Mouse (Mus musculus) erythroblast, embryonic 14.5 days (primary cell): ENCODE results near the gene Cdk6. TPM values are rescaled to one million over a fixed set of nuclear protein-coding genes. Genes with fewer than 3 reads are reported as not detected.

Source experiments
- H3K27me3 ChIP-seq: 2 replicates; pipeline ENCODE4 v1.6.1; 2012; ENCODE audit warnings: inconsistent platforms; ENCODE audit not compliant: control insufficient read depth
- H3K36me3 ChIP-seq: 2 replicates; pipeline ENCODE4 v1.6.1; 2012; ENCODE audit warnings: mild to moderate bottlenecking, inconsistent platforms; ENCODE audit not compliant: control insufficient read depth
- H3K4me1 ChIP-seq: 2 replicates; pipeline ENCODE4 v1.6.1; 2012; ENCODE audit warnings: inconsistent platforms; ENCODE audit not compliant: control insufficient read depth
- H3K4me3 ChIP-seq: replicated peaks from 2 replicates; pipeline ENCODE3; 2012; ENCODE audit warnings: moderate library complexity, mild to moderate bottlenecking, inconsistent platforms
- H3K9me3 ChIP-seq: 2 replicates; pipeline ENCODE4 v1.6.1; 2012; ENCODE audit warnings: low read length, inconsistent platforms, mixed read lengths; ENCODE audit not compliant: control insufficient read depth
- GATA1 ChIP-seq: IDR thresholded peaks from 2 replicates; pipeline ENCODE4 v1.6.1; 2012; ENCODE audit warnings: low read length, inconsistent platforms, mixed read lengths
- TAL1 ChIP-seq: IDR thresholded peaks from 3 replicates; pipeline ENCODE4 v1.6.1; 2012; ENCODE audit warnings: low read length, inconsistent platforms, mixed read lengths
- polyA plus RNA-seq: library from polyadenylated mRNA; stranded (reverse); fragments of >175 nt; gene quantifications from 2 replicates; pipeline ENCODE4 v1.2.3, GENCODE M21; 2012

Gene Cdk6
- polyA plus RNA-seq, 1 experiment: 0.03 TPM

DNA sequence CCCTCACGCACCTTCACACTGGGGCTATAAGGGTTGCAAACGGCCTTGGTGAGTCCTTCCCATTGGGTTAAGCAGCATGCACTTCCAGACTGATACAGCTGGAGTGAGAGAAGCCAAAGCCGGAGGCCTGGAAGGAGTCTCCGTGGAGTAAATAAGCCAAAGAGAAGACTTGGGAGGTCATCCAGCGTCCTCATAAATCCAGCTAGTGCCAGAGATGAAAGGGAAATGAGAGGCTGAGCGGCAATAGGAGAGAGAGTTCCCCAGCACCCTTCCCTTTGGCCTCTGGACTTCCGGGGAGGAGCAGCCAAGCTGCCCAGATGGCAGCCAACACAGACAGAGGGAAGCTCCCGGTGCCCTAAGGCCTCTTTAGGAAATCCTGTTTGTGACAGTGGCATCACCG, 149.8 kb downstream of the Cdk6 start:
- no peak overlapping the region for H3K4me3 ChIP-seq

DNA sequence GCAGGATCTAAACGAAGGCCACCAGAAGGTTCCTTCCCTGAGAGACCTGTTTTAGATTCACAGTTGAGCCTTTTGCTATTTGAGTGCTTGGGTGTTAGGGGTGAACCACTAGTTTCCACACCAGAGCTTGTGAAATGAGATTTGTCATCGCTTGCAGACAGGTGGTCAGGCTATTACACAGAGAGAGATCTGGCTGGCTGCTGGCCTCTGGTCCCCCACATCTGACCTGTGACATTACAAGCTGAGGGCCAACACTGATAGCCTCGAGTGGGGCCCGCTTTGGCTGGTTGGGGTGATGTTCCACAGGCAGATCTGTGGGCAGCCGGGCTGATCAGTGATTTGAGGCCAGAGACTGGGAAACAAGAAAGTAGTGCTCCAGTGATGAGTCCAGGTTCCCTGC, 150.6 kb downstream of the Cdk6 start:
- Histone ChIP-seq H3K27me3 (no peaks in the 10 kb centered on the region), H3K4me3 (no peak overlapping the region), H3K36me3 (no peaks in the 10 kb centered on the region; the same call in 1 of the 2 replicates), H3K9me3 (no peaks in the 10 kb centered on the region), H3K4me1 (no peaks in the 10 kb centered on the region; the same call in 1 of the 2 replicates)
- TF ChIP-seq TAL1 (no peak), GATA1 (no peak)

More for the DNA sequence above, 149.8 kb downstream of the Cdk6 start:
- TF ChIP-seq GATA1: no peak
- no peak for TF ChIP-seq TAL1
- Histone ChIP-seq H3K9me3 (no peaks in the 10 kb centered on the region), H3K27me3 (no peaks in the 10 kb centered on the region), H3K36me3 (no peaks in the 10 kb centered on the region; the same call in 1 of the 2 replicates), H3K4me1 (no peaks in the 10 kb centered on the region; the same call in 1 of the 2 replicates)

- H3K36me3 ChIP-seq: no peaks in the 10 kb centered on the region; the same call in 1 of the 2 replicates
- H3K4me1 ChIP-seq: peaks cover 2% of the 10 kb centered on the region; the same call in 1 of the 2 replicates
- H3K4me3 ChIP-seq: no peak overlapping the region
- no peaks in the 10 kb centered on the region for H3K9me3 ChIP-seq
- H3K27me3 ChIP-seq: no peaks in the 10 kb centered on the region
- TF ChIP-seq TAL1 (no peak), GATA1 (no peak)
These were observed 151.7 kb downstream of the Cdk6 start for GRCm38 (mm10) chr5:3492776-3493636.

- H3K4me1 ChIP-seq: peaks cover 2% of the 10 kb centered on the region; the same call in 1 of the 2 replicates
- H3K36me3 ChIP-seq: no peaks in the 10 kb centered on the region; the same call in 1 of the 2 replicates
- H3K27me3 ChIP-seq: no peaks in the 10 kb centered on the region
- no peaks in the 10 kb centered on the region for H3K9me3 ChIP-seq
- no peak overlapping the region for H3K4me3 ChIP-seq
- TF ChIP-seq TAL1 (no peak), GATA1 (no peak)
These were observed 152.7 kb downstream of the Cdk6 start for GRCm38 (mm10) chr5:3493968-3494367.

GRCm38 (mm10) chr5:3494452-3495187, 153.3 kb downstream of the Cdk6 start:
- no peak for TF ChIP-seq GATA1
- no peak for TF ChIP-seq TAL1
- H3K27me3 ChIP-seq: no peaks in the 10 kb centered on the region

DNA sequence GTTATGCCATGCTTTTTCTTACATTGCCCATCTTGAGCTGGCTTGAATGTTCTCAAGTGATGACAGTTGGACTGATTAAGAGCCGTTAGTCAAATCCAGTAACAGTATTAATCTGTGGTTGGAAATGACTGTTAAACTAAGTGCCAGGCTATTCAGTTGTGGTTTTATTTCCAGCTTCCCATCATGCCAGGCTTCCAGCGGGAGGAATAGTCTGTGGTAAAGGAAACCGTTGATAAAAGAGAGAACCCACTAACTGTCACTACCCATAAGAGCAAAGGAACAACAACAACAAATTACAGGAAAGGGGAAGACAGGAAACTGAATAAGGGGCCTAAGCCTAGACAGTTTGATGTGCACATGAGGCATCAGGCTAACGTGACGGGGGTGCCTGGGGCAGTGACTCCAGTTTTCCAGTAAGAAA, 156.2 kb downstream of the Cdk6 start:
- Histone ChIP-seq H3K9me3 (no peaks in the 10 kb centered on the region), H3K4me3 (no peak overlapping the region), H3K36me3 (no peaks in the 10 kb centered on the region; the same call in 1 of the 2 replicates), H3K4me1 (peaks cover 2% of the 10 kb centered on the region; the same call in 1 of the 2 replicates), H3K27me3 (no peaks in the 10 kb centered on the region)
- no peak for TF ChIP-seq TAL1
- no peak for TF ChIP-seq GATA1

More at GRCm38 (mm10) chr5:3494452-3495187, 153.3 kb downstream of the Cdk6 start:
- Histone ChIP-seq H3K4me3 (no peak overlapping the region), H3K36me3 (no peaks in the 10 kb centered on the region; the same call in 1 of the 2 replicates), H3K9me3 (no peaks in the 10 kb centered on the region), H3K4me1 (peaks cover 2% of the 10 kb centered on the region; the same call in 1 of the 2 replicates)

DNA sequence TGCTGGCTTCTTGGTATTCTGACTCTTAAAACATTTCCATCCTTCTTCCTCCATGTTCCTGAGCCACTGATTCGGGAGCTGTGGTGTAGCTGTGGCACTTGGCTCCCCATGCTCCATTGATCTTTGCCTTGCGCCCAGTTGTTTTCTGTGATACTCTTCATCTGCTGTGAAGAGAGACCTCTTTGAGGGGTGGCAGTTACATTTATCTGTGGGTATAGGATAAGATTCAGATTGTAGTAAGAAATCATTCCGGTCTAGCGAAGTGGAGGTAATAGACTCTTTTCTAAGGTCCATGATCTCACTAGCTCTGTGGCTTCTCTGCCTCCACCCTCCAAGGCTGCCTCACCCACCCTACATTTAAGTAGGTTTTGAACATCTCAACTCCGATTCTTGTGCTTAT, 159.0 kb downstream of the Cdk6 start:
- H3K27me3 ChIP-seq: no peaks in the 10 kb centered on the region
- no peaks in the 10 kb centered on the region for H3K36me3 ChIP-seq
- H3K4me1 ChIP-seq: peaks cover 6% of the 10 kb centered on the region
- no peak overlapping the region for H3K4me3 ChIP-seq
- no peak for TF ChIP-seq GATA1
- TF ChIP-seq TAL1: no peak
- no peaks in the 10 kb centered on the region for H3K9me3 ChIP-seq

DNA sequence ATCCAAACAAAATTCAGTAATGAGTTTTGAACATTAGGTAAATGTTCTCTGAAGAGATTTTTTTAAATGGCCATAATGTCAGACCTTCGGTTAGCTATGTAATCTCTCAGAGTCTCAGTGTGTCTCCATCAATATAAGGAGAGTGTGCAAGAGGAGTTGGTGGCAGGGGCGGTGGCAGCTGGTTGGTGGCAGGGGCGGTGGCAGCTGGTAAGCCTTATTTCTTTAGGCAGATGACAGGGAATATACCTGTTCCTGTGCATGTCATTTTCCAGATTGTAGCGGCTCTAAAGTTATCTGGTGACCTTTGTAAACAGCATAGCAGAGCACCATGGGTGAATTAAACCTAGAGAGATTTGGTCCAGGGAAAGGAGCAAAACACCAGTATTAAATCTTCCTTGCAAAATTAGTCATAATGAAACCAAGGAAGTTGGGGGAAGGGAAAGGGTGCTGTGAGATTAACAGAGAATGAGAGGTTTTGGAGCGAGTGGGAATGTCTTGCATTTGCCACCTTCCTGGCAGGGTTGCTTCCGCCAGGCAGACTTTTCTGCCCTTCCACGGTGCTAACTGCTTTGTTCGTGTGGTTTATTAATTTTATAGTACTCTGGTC, 159.8 kb downstream of the Cdk6 start:
- H3K27me3 ChIP-seq: no peaks in the 10 kb centered on the region
- no peak overlapping the region for H3K4me3 ChIP-seq
- H3K36me3 ChIP-seq: no peaks in the 10 kb centered on the region
- no peak for TF ChIP-seq TAL1
- no peak for TF ChIP-seq GATA1
- no peaks in the 10 kb centered on the region for H3K9me3 ChIP-seq
- H3K4me1 ChIP-seq: peaks cover 6% of the 10 kb centered on the region
